Mouse (Mus musculus) activated CD4-positive, CD25-positive, alpha-beta regulatory T cell, adult 4 months (primary cell): ENCODE results near the gene Mier2. TPM values are rescaled to one million over a fixed set of nuclear protein-coding genes. Genes with fewer than 3 reads are reported as not detected.

Experiments used
- ATAC-seq: one replicate; pipeline ENCODE4 v1.8.0; 2017
- polyA plus RNA-seq, 2 experiments: library from polyadenylated mRNA; unstranded; fragments of 100-300 nt; shearing (Covaris generic); gene quantifications; one replicate each; pipeline ENCODE4 v1.2.1; 2017

Mier2 gene
- 10 to 100 TPM; 12.0 to 15.0 TPM for polyA plus RNA-seq

- peak; percentile 80 for ATAC-seq
Measured at GRCm38 (mm10) chr10:79554330-79555237, at the start of gene Mier2. Gene Mier2, minus strand, starts transcription at chr10:79555199.

GRCm38 (mm10) chr10:79597936-79598230 is 42.9 kb upstream of the Mier2 start:
- ATAC-seq: no peak

GRCm38 (mm10) chr10:79597051-79597935 is 42.3 kb upstream of the Mier2 start:
- ATAC-seq: no peak

- ATAC-seq: no peak
Measured at GRCm38 (mm10) chr10:79595590-79595929, 40.6 kb upstream of the Mier2 start.

- peak; percentile 43 for ATAC-seq
Measured at GRCm38 (mm10) chr10:79594872-79595589, 40.0 kb upstream of the Mier2 start.

- ATAC-seq: no peak
Measured at GRCm38 (mm10) chr10:79594111-79594510, 39.1 kb upstream of the Mier2 start.

GRCm38 (mm10) chr10:79590702-79591101 is 35.7 kb upstream of the Mier2 start:
- no peak for ATAC-seq

GRCm38 (mm10) chr10:79587752-79588126 is 32.7 kb upstream of the Mier2 start:
- ATAC-seq: no peak

GRCm38 (mm10) chr10:79587061-79587751 is 32.2 kb upstream of the Mier2 start, which contains the start of gene Theg:
Gene Theg, minus strand, starts transcription at chr10:79587331.
- no peak for ATAC-seq

- no peak for ATAC-seq
Measured at GRCm38 (mm10) chr10:79586243-79586642, 31.2 kb upstream of the Mier2 start.

- no peak for ATAC-seq
Measured at GRCm38 (mm10) chr10:79585723-79586122, 30.7 kb upstream of the Mier2 start.

GRCm38 (mm10) chr10:79585136-79585535 is 30.1 kb upstream of the Mier2 start:
- no peak for ATAC-seq

GRCm38 (mm10) chr10:79584426-79584825 is 29.4 kb upstream of the Mier2 start:
- no peak for ATAC-seq

GRCm38 (mm10) chr10:79584021-79584420 is 29.0 kb upstream of the Mier2 start:
- no peak for ATAC-seq

- no peak for ATAC-seq
Measured at GRCm38 (mm10) chr10:79581501-79581900, 26.5 kb upstream of the Mier2 start.

GRCm38 (mm10) chr10:79580811-79581210 is 25.8 kb upstream of the Mier2 start:
- no peak for ATAC-seq

- no peak for ATAC-seq
Measured at GRCm38 (mm10) chr10:79580356-79580755, 25.4 kb upstream of the Mier2 start.

- ATAC-seq: no peak
Measured at GRCm38 (mm10) chr10:79579781-79580180, 24.8 kb upstream of the Mier2 start.

GRCm38 (mm10) chr10:79578891-79579290 is 23.9 kb upstream of the Mier2 start:
- ATAC-seq: no peak

- ATAC-seq: no peak
Measured at GRCm38 (mm10) chr10:79578276-79578675, 23.3 kb upstream of the Mier2 start.

- ATAC-seq: no peak
Measured at GRCm38 (mm10) chr10:79577376-79577775, 22.4 kb upstream of the Mier2 start.

GRCm38 (mm10) chr10:79575754-79576153 is 20.8 kb upstream of the Mier2 start:
- ATAC-seq: no peak
